Mouse (Mus musculus) left cerebral cortex, postnatal 36 days (tissue): ENCODE measurements around the gene Tln2. TPM values are rescaled to one million over a fixed set of nuclear protein-coding genes. Genes with fewer than 3 reads are reported as not detected.

ENCODE experiments used
- DNase-seq, 2 experiments: peaks; one replicate each; pipeline ENCODE4 v3.0.0; 2021 to 2022; ENCODE audit warnings: low spot score in 2 of 2, mixed read lengths in 1 of 2
- intact Hi-C: fragments of 180-260 bp; cut with DNase I; formaldehyde crosslinking; loops from one replicate; pipeline ENCODE4 v1.15.1; 2025
- total RNA-seq, 2 experiments: library from RNA; stranded (reverse); gene quantifications; 2 replicates each; pipeline ENCODE4 v1.2.3; 2021

Tln2 gene
- total RNA-seq, 2 experiments from 2014 or later, result 93.8 to 104 TPM

GRCm38 (mm10) chr9:67241683-67242082 is 317.8 kb downstream of the Tln2 start:
- intact Hi-C loops, result no loop called here
- DNase-seq, result no peak

- no peak for DNase-seq
- intact Hi-C loops, result no loop called here
Measured at GRCm38 (mm10) chr9:67240456-67240855, 319.0 kb downstream of the Tln2 start.

- no peak for DNase-seq
- intact Hi-C loops, result no loop called here
Measured at GRCm38 (mm10) chr9:67236987-67237386, 322.5 kb downstream of the Tln2 start.

GRCm38 (mm10) chr9:67235441-67236217 is 323.9 kb downstream of the Tln2 start:
- DNase-seq, result no peak
- intact Hi-C loops, result no loop called here

- DNase-seq, result no peak
- intact Hi-C loops, result no loop called here
Measured at GRCm38 (mm10) chr9:67229033-67229432, 330.5 kb downstream of the Tln2 start.

GRCm38 (mm10) chr9:67220388-67220787 is 339.1 kb downstream of the Tln2 start:
- no peak for DNase-seq
- intact Hi-C loops, result no loop called here

- intact Hi-C loops, result no loop called here
- no peak for DNase-seq
Measured at GRCm38 (mm10) chr9:67218001-67218400, 341.5 kb downstream of the Tln2 start.

GRCm38 (mm10) chr9:67214191-67214985 is 345.1 kb downstream of the Tln2 start:
- intact Hi-C loops, result no loop called here
- DNase-seq, result no peak

- peak; percentile 64 to 67 for DNase-seq
- intact Hi-C loops, result loop anchor here (1.0 kb wide), 1 partner anchor 168 kb away; no protein-coding TSS in a partner anchor
Measured at GRCm38 (mm10) chr9:67213275-67213674, 346.2 kb downstream of the Tln2 start.

GRCm38 (mm10) chr9:67211220-67211619 is 348.3 kb downstream of the Tln2 start:
- DNase-seq, result no peak
- intact Hi-C loops, result no loop called here

- no peak for DNase-seq
- intact Hi-C loops, result no loop called here
Measured at GRCm38 (mm10) chr9:67209451-67209850, 350.1 kb downstream of the Tln2 start.

- no peak for DNase-seq
- intact Hi-C loops, result no loop called here
Measured at GRCm38 (mm10) chr9:67208420-67208819, 351.1 kb downstream of the Tln2 start.

GRCm38 (mm10) chr9:67205175-67205574 is 354.3 kb downstream of the Tln2 start:
- intact Hi-C loops, result no loop called here
- DNase-seq, result no peak

- intact Hi-C loops, result no loop called here
- DNase-seq, result no peak
Measured at GRCm38 (mm10) chr9:67196609-67197008, 362.9 kb downstream of the Tln2 start.

GRCm38 (mm10) chr9:67195306-67195705 is 364.2 kb downstream of the Tln2 start:
- intact Hi-C loops, result no loop called here
- no peak for DNase-seq

GRCm38 (mm10) chr9:67191488-67192331 is 367.8 kb downstream of the Tln2 start:
- DNase-seq, result no peak
- intact Hi-C loops, result no loop called here

- intact Hi-C loops, result no loop called here
- DNase-seq, result peak in 1 of 2 experiments; percentile 12
Measured at GRCm38 (mm10) chr9:67187686-67188085, 371.8 kb downstream of the Tln2 start.

- intact Hi-C loops, result no loop called here
- no peak for DNase-seq
Measured at GRCm38 (mm10) chr9:67187182-67187581, 372.3 kb downstream of the Tln2 start.

- intact Hi-C loops, result no loop called here
- DNase-seq, result no peak
Measured at GRCm38 (mm10) chr9:67184556-67184955, 374.9 kb downstream of the Tln2 start.

- intact Hi-C loops, result no loop called here
- DNase-seq, result no peak
Measured at GRCm38 (mm10) chr9:67183520-67183919, 376.0 kb downstream of the Tln2 start.
